Mouse (Mus musculus): Measurements from ENCODE around the gene Vps8.

The Vps8 gene

GRCm38 (mm10) chr16:21422645-21423545 lies at the start of gene Vps8:
Gene Vps8 (plus strand): TSS chr16:21423118.
- DNase-seq (ENCODE audit: low spot score in 2 of 2): peak; percentile 74 to 86

GRCm38 (mm10) chr16:21373316-21373960 lies 49.5 kb upstream of the Vps8 start:
- DNase-seq (ENCODE audit: low spot score in 2 of 2): peak in 1 of 2 experiments; percentile 32

- DNase-seq (ENCODE audit: low spot score in 2 of 2): no peak
Observed at GRCm38 (mm10) chr16:21374067-21374466, 48.9 kb upstream of the Vps8 start.

- DNase-seq (ENCODE audit: low spot score in 2 of 2): no peak
Observed at GRCm38 (mm10) chr16:21375147-21375546, 47.8 kb upstream of the Vps8 start.

GRCm38 (mm10) chr16:21376316-21376715 lies 46.6 kb upstream of the Vps8 start:
- no peak for DNase-seq (ENCODE audit: low spot score in 2 of 2)

- no peak for DNase-seq (ENCODE audit: low spot score in 2 of 2)
Observed at GRCm38 (mm10) chr16:21376949-21377604, 45.8 kb upstream of the Vps8 start.

- no peak for DNase-seq (ENCODE audit: low spot score in 2 of 2)
Observed at GRCm38 (mm10) chr16:21377605-21377968, 45.3 kb upstream of the Vps8 start.

GRCm38 (mm10) chr16:21381469-21381868 lies 41.4 kb upstream of the Vps8 start:
- DNase-seq (ENCODE audit: low spot score in 2 of 2): no peak

GRCm38 (mm10) chr16:21382152-21382911 lies 40.6 kb upstream of the Vps8 start:
- DNase-seq (ENCODE audit: low spot score in 2 of 2): no peak

- no peak for DNase-seq (ENCODE audit: low spot score in 2 of 2)
Observed at GRCm38 (mm10) chr16:21385926-21386881, 36.7 kb upstream of the Vps8 start.

GRCm38 (mm10) chr16:21389316-21389715 lies 33.6 kb upstream of the Vps8 start:
- no peak for DNase-seq (ENCODE audit: low spot score in 2 of 2)

- DNase-seq (ENCODE audit: low spot score in 2 of 2): no peak
Observed at GRCm38 (mm10) chr16:21390744-21391143, 32.2 kb upstream of the Vps8 start.

GRCm38 (mm10) chr16:21392099-21392498 lies 30.8 kb upstream of the Vps8 start:
- DNase-seq (ENCODE audit: low spot score in 2 of 2): no peak

GRCm38 (mm10) chr16:21392517-21393112 lies 30.3 kb upstream of the Vps8 start:
- peak; percentile 83 to 88 for DNase-seq (ENCODE audit: low spot score in 2 of 2)

GRCm38 (mm10) chr16:21395546-21395945 lies 27.4 kb upstream of the Vps8 start:
- DNase-seq (ENCODE audit: low spot score in 2 of 2): no peak

- no peak for DNase-seq (ENCODE audit: low spot score in 2 of 2)
Observed at GRCm38 (mm10) chr16:21397681-21398080, 25.2 kb upstream of the Vps8 start.

GRCm38 (mm10) chr16:21398345-21399051 lies 24.4 kb upstream of the Vps8 start:
- DNase-seq (ENCODE audit: low spot score in 2 of 2): no peak

- DNase-seq (ENCODE audit: low spot score in 2 of 2): no peak
Observed at GRCm38 (mm10) chr16:21399942-21400341, 23.0 kb upstream of the Vps8 start.

GRCm38 (mm10) chr16:21402068-21402467 lies 20.9 kb upstream of the Vps8 start:
- DNase-seq (ENCODE audit: low spot score in 2 of 2): no peak

GRCm38 (mm10) chr16:21403402-21403801 lies 19.5 kb upstream of the Vps8 start:
- no peak for DNase-seq (ENCODE audit: low spot score in 2 of 2)
